Mouse (Mus musculus) brain, embryonic 14.5 days (tissue): ENCODE data around the gene Clca1.

Experiments used
- CTCF ChIP-seq: fragments of 200-500 bp; IDR thresholded peaks from 2 replicates; pipeline ENCODE4 v1.5.1; 2012; ENCODE audit warnings: inconsistent platforms, mild to moderate bottlenecking, moderate library complexity, borderline replicate concordance; ENCODE audit not compliant: insufficient read depth, insufficient read length; ENCODE audit errors: extremely low read depth
- POLR2A ChIP-seq: fragments of 200-500 bp; IDR thresholded peaks from 2 replicates; pipeline ENCODE4 v1.6.1; 2012; ENCODE audit warnings: mild to moderate bottlenecking, inconsistent platforms, borderline replicate concordance; ENCODE audit not compliant: poor library complexity, insufficient read depth, insufficient read length, severe bottlenecking; ENCODE audit errors: extremely low read depth

DNA sequence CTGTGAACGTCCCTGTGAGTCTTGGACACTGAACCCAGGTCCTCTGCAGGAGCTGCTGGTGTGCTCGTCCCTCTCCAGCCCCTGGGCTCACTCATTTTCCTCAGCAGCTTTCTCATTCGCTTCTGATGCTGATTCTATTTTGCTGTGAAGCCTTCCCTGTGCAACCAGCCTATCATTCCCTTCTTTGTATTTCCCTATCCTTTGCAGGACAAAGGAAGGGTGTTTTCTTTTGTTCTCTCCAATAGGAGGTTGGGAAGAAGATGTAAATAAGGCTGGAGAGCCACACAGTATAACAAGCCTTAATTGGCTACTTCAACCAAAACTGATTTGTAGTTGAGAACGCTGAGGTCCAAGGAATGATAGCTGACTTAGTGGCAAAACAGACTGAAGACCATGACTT lies 54.9 kb downstream of the Clca1 start:
- TF ChIP-seq CTCF (no peak), POLR2A (no peak)
